Mouse (Mus musculus) gastrocnemius, postnatal 36 days (tissue): Measurements from ENCODE around the gene Ctnnal1. TPM values are rescaled to one million over a fixed set of nuclear protein-coding genes. Genes with fewer than 3 reads are reported as not detected.

Source experiments
- DNase-seq, 2 experiments: peaks; one replicate each; pipeline ENCODE4 v3.0.0; 2022
- intact Hi-C: fragments of 180-260 bp; cut with DNase I; formaldehyde crosslinking; loops from one replicate; pipeline ENCODE4 v1.15.1; 2025
- total RNA-seq, 2 experiments: library from RNA; stranded (reverse); gene quantifications; 2 replicates each; pipeline ENCODE4 v1.2.3; 2021

The Ctnnal1 gene
- total RNA-seq, 2 experiments from 2014 or later: 8.3 to 9.2 TPM

GRCm38 (mm10) chr4:56864417-56865001 lies 479 bp downstream of the Ctnnal1 start:
- intact Hi-C loops: no loop called here
- DNase-seq: no peak

- no peak for DNase-seq
- intact Hi-C loops: no loop called here
Measured at GRCm38 (mm10) chr4:56864016-56864415, 972 bp downstream of the Ctnnal1 start.

GRCm38 (mm10) chr4:56861551-56861950 lies 3.4 kb downstream of the Ctnnal1 start:
- intact Hi-C loops: no loop called here
- DNase-seq: no peak

GRCm38 (mm10) chr4:56858733-56859132 lies 6.3 kb downstream of the Ctnnal1 start:
- no peak for DNase-seq
- intact Hi-C loops: no loop called here

GRCm38 (mm10) chr4:56856371-56856949 lies 8.5 kb downstream of the Ctnnal1 start:
- no peak for DNase-seq
- intact Hi-C loops: no loop called here

- DNase-seq: no peak
- intact Hi-C loops: no loop called here
Measured at GRCm38 (mm10) chr4:56855935-56856334, 9.1 kb downstream of the Ctnnal1 start.

GRCm38 (mm10) chr4:56850724-56851123 lies 14.3 kb downstream of the Ctnnal1 start:
- intact Hi-C loops: no loop called here
- no peak for DNase-seq

GRCm38 (mm10) chr4:56848044-56848443 lies 16.9 kb downstream of the Ctnnal1 start:
- DNase-seq: no peak
- intact Hi-C loops: no loop called here

GRCm38 (mm10) chr4:56847400-56847799 lies 17.6 kb downstream of the Ctnnal1 start:
- intact Hi-C loops: no loop called here
- no peak for DNase-seq

- no peak for DNase-seq
- intact Hi-C loops: no loop called here
Measured at GRCm38 (mm10) chr4:56845896-56846533, 19.0 kb downstream of the Ctnnal1 start.

- no peak for DNase-seq
- intact Hi-C loops: no loop called here
Measured at GRCm38 (mm10) chr4:56844911-56845310, 20.1 kb downstream of the Ctnnal1 start.

- intact Hi-C loops: no loop called here
- no peak for DNase-seq
Measured at GRCm38 (mm10) chr4:56843963-56844362, 21.0 kb downstream of the Ctnnal1 start.

- no peak for DNase-seq
- intact Hi-C loops: no loop called here
Measured at GRCm38 (mm10) chr4:56842501-56842900, 22.5 kb downstream of the Ctnnal1 start.

- DNase-seq: no peak
- intact Hi-C loops: no loop called here
Measured at GRCm38 (mm10) chr4:56840297-56840696, 24.7 kb downstream of the Ctnnal1 start.

- intact Hi-C loops: no loop called here
- DNase-seq: no peak
Measured at GRCm38 (mm10) chr4:56837661-56838060, 27.3 kb downstream of the Ctnnal1 start.

- DNase-seq: no peak
- intact Hi-C loops: no loop called here
Measured at GRCm38 (mm10) chr4:56831998-56832397, 33.0 kb downstream of the Ctnnal1 start.

- DNase-seq: no peak
- intact Hi-C loops: no loop called here
Measured at GRCm38 (mm10) chr4:56831013-56831609, 33.9 kb downstream of the Ctnnal1 start.

- intact Hi-C loops: no loop called here
- peak; percentile 25 to 34 for DNase-seq
Measured at GRCm38 (mm10) chr4:56829511-56829921, 35.5 kb downstream of the Ctnnal1 start.

- intact Hi-C loops: no loop called here
- no peak for DNase-seq
Measured at GRCm38 (mm10) chr4:56828932-56829331, 36.1 kb downstream of the Ctnnal1 start.

- intact Hi-C loops: no loop called here
- DNase-seq: no peak
Measured at GRCm38 (mm10) chr4:56824231-56824630, 40.8 kb downstream of the Ctnnal1 start.

GRCm38 (mm10) chr4:56820017-56820550 lies 44.9 kb downstream of the Ctnnal1 start:
- intact Hi-C loops: no loop called here
- no peak for DNase-seq
